Mouse (Mus musculus): ENCODE results near the gene Tbck. TPM values are rescaled to one million over a fixed set of nuclear protein-coding genes. Genes with fewer than 3 reads are reported as not detected.

Tbck gene
- total RNA-seq, 2 experiments from 2014 or later, result 35.3 to 36.6 TPM

DNA sequence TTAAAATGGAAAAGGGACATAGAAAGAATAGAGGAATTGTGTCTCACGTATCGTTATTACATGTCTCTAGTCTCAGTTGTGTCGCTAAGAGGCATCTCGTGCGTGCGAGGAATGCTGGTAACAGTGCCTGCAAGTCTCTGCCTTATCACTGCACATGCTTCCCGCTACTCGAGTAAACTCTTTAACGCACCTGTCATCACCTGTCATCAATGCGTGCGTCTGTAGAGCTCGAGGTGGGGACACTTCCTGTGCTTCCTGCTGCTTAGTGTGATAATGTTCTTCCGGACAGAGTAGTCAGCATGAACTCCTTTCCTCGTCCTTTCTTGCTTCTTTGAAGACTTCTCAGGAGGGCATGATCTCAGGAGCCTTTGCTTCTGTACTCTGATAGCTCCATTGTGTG lies 63.8 kb downstream of the Tbck start:
- no peak for DNase-seq (ENCODE audit: extremely low spot score in 1 of 2, low spot score in 2 of 2)
- intact Hi-C loops (cut with DNase I), result loop anchor here (5.0 kb wide), 1 partner anchor 345 kb away; the partner anchor contains the start of genes Gstcd and Ints12

DNA sequence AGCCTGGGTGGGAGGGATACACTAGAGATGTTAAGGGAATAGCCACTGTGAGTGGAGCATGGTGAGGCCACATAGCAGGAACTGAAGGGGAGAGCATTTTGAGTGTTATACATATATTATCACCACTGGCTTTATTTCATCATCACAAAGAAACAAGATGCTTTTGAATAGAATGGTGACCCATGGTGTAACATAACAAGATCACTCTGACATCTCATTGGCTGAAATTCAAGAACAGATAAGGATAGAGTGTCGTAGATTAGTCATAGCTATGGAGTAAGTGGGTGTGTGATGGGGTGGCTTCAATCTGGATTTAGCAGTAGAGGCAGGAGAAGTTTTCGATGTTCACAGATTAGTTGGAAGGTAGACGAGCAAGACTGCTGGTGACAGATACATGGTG lies 64.8 kb downstream of the Tbck start:
- intact Hi-C loops (cut with DNase I), result loop anchor here (5.0 kb wide), 1 partner anchor 344 kb away; the partner anchor contains the start of genes Gstcd and Ints12
- DNase-seq (ENCODE audit: extremely low spot score in 1 of 2, low spot score in 2 of 2), result no peak

- DNase-seq (ENCODE audit: extremely low spot score in 1 of 2, low spot score in 2 of 2), result no peak
- intact Hi-C loops (cut with DNase I), result no loop called here
Measured at GRCm38 (mm10) chr3:132752772-132753171, 68.8 kb downstream of the Tbck start.

- intact Hi-C loops (cut with DNase I), result no loop called here
- no peak for DNase-seq (ENCODE audit: extremely low spot score in 1 of 2, low spot score in 2 of 2)
Measured at GRCm38 (mm10) chr3:132756274-132756673, 72.3 kb downstream of the Tbck start.

- intact Hi-C loops (cut with DNase I), result no loop called here
- DNase-seq (ENCODE audit: extremely low spot score in 1 of 2, low spot score in 2 of 2), result no peak
Measured at GRCm38 (mm10) chr3:132766033-132766726, 82.2 kb downstream of the Tbck start.

DNA sequence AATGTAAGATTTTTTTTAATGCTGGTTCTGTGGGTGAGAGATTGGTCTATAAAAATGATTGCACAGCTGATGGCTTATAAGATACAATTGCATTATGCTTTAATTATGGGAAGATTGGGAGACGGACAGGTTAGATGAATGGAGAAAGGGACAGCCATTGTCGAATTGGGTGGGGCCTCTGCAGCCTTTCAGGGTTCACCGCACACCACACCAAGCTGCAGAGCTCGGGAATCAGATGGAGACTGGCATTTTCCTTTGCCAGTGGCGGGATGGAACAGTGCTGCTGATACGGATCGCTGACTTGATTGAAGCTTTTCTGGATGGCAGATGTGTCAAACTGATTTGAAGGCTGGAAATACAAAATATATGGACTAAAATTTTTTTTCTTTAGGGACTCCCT lies 88.1 kb downstream of the Tbck start:
- no peak for DNase-seq (ENCODE audit: extremely low spot score in 1 of 2, low spot score in 2 of 2)
- intact Hi-C loops (cut with DNase I), result no loop called here

DNA sequence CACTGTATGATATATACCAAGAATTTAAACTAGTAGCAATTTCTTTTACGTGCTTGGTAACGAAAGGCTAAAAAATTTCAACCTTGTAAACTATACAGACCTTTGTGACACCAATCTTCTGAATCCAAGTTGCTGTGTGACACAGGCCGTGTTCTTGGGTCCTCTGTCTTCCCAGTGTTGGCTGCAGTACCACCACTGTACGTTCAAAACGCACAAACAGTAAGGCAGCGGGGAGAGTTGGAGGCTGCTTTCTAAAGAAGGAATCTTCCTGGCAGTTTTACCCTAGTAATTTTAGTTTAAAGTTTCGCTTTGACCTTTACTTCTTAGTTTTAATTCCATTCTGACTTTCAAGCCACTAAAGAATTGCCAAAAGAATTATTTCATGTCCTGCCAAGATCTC lies 92.7 kb downstream of the Tbck start:
- intact Hi-C loops (cut with DNase I), result no loop called here
- DNase-seq (ENCODE audit: extremely low spot score in 1 of 2, low spot score in 2 of 2), result no peak

DNA sequence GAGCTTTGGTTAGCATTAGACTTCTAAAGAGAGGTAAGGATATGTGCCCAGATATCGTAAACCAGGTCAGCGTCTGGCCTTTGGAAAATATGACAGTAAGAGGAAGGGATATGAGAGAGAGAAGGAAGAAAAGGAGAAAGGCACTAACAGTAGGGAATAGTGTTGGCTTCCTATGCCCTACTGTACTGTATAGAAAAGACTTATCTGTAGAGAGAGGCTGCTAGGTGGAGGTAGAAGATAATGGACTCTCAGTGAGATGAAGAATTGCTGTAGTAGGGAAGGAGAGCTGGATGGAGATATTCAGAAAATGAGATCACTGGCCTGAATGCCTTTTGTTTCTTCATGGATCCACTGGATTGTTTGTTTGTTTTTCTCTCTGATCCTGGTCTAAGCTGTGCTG lies 97.2 kb downstream of the Tbck start:
- no peak for DNase-seq (ENCODE audit: extremely low spot score in 1 of 2, low spot score in 2 of 2)
- intact Hi-C loops (cut with DNase I), result no loop called here

- DNase-seq (ENCODE audit: extremely low spot score in 1 of 2, low spot score in 2 of 2), result no peak
- intact Hi-C loops (cut with DNase I), result no loop called here
Measured at GRCm38 (mm10) chr3:132783087-132783486, 99.1 kb downstream of the Tbck start.

DNA sequence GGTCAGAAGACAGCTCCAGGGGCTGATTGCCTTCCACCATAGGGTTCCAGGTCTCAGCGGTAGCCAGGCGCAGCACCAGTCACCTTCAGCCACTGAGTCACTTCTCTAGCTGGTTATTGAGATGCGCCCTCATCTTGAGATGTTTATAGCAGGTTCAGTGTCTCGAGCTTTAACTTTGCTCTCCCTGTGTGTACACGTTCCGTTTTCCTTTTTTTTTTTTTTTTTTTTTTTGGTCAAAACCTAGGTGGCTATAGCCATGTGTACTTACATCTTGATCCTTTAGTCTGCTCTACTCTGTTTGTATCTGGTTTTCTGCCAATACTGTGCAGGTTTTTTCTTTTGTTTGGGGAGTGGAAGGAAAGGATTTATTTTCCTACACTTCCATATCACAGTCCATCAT lies 100.8 kb downstream of the Tbck start:
- no peak for DNase-seq (ENCODE audit: extremely low spot score in 1 of 2, low spot score in 2 of 2)
- intact Hi-C loops (cut with DNase I), result no loop called here

DNA sequence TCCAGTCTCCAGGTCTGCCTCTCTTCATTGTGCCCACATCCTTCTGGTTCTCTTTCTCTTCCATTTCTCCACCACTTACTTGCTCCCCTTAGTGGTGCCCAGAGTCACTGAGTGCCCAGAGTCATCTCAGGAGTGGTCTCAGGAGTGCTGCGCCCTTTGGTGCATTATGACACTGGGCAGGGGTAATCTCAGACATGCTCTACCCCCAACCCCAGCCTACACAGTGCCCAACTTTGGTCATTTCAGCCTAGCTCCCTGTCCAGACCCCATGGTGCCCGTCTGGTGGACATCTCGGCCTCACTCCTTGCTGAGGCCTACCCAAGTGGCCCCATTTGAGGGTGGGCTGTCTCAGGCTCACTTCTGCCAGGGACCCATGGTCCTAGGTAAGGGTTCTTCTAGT lies 102.7 kb downstream of the Tbck start:
- intact Hi-C loops (cut with DNase I), result no loop called here
- DNase-seq (ENCODE audit: extremely low spot score in 1 of 2, low spot score in 2 of 2), result no peak

- intact Hi-C loops (cut with DNase I), result no loop called here
- DNase-seq (ENCODE audit: extremely low spot score in 1 of 2, low spot score in 2 of 2), result no peak
Measured at GRCm38 (mm10) chr3:132787775-132788174, 103.8 kb downstream of the Tbck start.

DNA sequence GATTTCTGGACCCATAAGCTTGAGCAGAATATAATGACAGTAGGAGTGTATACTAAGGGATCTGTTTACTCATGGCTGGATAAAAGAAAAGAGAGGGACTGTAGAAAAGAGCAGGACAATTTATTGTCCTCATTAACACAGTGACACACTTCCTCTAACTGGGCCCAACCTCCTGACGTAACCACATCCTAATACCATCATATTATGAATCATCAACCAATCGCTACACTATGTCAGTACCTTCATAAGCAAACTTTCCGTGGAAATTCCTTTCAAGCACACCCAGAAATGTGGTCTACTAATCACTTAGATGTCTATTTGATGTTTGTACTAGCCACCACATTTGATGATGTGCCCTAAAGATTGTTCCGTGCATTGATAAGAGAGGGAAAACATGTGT lies 107.2 kb downstream of the Tbck start:
- DNase-seq (ENCODE audit: extremely low spot score in 1 of 2, low spot score in 2 of 2), result no peak
- intact Hi-C loops (cut with DNase I), result no loop called here

DNA sequence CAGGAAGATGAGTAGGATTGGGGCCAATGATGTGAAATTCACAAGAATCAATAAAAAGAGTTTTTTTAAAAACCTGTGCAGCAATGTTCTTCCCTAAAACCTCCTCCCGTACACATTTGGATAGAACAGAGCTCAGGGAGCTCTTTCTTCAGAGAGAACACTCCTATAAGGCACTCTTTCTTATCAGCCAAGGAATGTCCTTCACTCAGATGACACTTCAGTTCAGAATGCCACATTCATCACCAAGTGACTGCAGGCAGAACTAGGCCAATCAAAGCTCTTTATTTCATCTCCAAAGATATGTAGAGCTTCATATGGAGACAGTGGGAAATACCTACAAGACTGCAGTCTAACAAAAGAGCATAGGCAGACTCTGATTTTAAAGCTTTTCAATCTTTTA lies 116.3 kb downstream of the Tbck start:
- intact Hi-C loops (cut with DNase I), result no loop called here
- DNase-seq (ENCODE audit: extremely low spot score in 1 of 2, low spot score in 2 of 2), result no peak

DNA sequence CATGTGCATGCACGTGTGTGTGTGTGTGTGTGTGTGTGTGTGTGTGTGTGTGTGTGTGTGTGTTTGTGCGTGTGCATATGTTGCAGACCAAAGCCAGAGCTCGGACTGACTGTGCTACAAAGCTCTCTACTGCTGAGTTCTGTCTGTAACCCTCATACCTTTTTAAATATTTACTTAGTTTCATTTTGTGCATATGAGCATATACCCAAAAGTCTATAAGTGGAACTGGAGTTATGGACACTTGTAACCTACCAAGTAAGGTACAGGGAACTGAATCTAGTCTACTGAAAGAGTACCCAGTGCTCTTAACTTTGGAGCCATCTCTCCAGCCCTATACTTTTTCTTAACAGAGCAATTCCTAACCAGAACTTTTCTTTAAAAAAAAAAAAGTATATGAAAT lies 118.0 kb downstream of the Tbck start:
- DNase-seq (ENCODE audit: extremely low spot score in 1 of 2, low spot score in 2 of 2), result no peak
- intact Hi-C loops (cut with DNase I), result no loop called here

- no peak for DNase-seq (ENCODE audit: extremely low spot score in 1 of 2, low spot score in 2 of 2)
- intact Hi-C loops (cut with DNase I), result no loop called here
Measured at GRCm38 (mm10) chr3:132807888-132808579, 124.1 kb downstream of the Tbck start.

- no peak for DNase-seq (ENCODE audit: extremely low spot score in 1 of 2, low spot score in 2 of 2)
- intact Hi-C loops (cut with DNase I), result no loop called here
Measured at GRCm38 (mm10) chr3:132808951-132809350, 125.0 kb downstream of the Tbck start.

DNA sequence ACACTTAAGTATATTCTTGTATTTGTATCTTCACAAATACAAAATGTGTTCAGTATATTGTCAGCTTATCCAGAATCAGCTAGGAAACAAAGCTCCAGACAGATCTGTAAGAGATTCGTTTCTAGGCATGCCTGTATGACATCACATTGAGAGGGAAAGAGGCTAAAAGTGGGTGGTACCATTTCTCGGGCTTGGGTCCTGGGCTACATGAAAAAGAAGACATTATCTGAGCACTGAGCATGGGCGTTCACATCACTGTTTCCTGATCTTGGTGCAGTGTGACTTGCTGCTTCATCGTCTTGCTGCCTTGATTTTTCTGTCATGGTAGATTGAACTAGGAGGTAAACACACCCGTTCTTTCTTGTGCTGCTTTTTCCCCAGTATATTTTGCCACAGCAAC lies 127.8 kb downstream of the Tbck start:
- intact Hi-C loops (cut with DNase I), result no loop called here
- DNase-seq (ENCODE audit: extremely low spot score in 1 of 2, low spot score in 2 of 2), result no peak

GRCm38 (mm10) chr3:132812356-132812755 lies 128.4 kb downstream of the Tbck start:
- intact Hi-C loops (cut with DNase I), result no loop called here
- DNase-seq (ENCODE audit: extremely low spot score in 1 of 2, low spot score in 2 of 2), result no peak

DNA sequence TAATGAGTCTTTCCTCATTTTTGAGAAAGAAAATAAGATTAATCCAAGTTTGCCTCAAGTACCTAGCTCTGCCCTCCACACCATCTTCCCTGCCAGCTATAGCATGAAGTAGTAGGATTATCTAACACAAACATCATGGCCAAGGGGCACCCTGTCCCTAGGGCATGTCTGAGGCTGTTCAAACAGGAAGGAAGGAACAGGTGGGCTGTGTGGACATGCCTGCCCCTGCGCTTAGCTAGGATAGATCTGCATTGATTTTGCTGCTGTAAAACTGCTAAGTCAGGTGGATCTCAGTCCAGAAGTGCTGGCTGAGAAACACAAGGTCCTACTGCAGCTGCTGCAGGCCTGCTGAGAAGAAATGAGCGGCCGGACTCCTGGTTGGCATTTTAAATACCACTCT lies 129.2 kb downstream of the Tbck start:
- intact Hi-C loops (cut with DNase I), result no loop called here

More for the DNA sequence above, 129.2 kb downstream of the Tbck start:
- no peak for DNase-seq (ENCODE audit: extremely low spot score in 1 of 2, low spot score in 2 of 2)
